Mouse (Mus musculus) kidney, embryonic 16.5 days (tissue): ENCODE measurements around the gene Zkscan17. TPM values are rescaled to one million over a fixed set of nuclear protein-coding genes. Genes with fewer than 3 reads are reported as not detected.

ENCODE experiments used
- ATAC-seq: fragments of 200-750 bp; cut with Nextera tagmentation; 2 replicates; pipeline ENCODE4 v1.8.0; 2017; ENCODE audit warnings: moderate TSS enrichment; ENCODE audit not compliant: low FRiP score, low TSS enrichment
- H3K27ac ChIP-seq: fragments of 300-500 bp; sonication (generic); 2 replicates; pipeline ENCODE4 v1.5.1; 2014; ENCODE audit warnings: low read length
- H3K27me3 ChIP-seq: fragments of 300-500 bp; sonication (generic); 2 replicates; pipeline ENCODE4 v1.6.1; 2014; ENCODE audit warnings: low read length, control low read depth, mixed read lengths; ENCODE audit not compliant: insufficient read depth
- H3K36me3 ChIP-seq: fragments of 300-500 bp; sonication (generic); 2 replicates; pipeline ENCODE4 v1.6.1; 2014; ENCODE audit warnings: low read length, control low read depth, mixed read lengths; ENCODE audit not compliant: insufficient read depth
- H3K4me1 ChIP-seq: fragments of 300-500 bp; sonication (generic); 2 replicates; pipeline ENCODE4 v1.6.1; 2014; ENCODE audit warnings: low read length, control low read depth, mixed read lengths; ENCODE audit not compliant: insufficient read depth
- H3K4me2 ChIP-seq: fragments of 300-500 bp; sonication (generic); replicated peaks from 2 replicates; pipeline ENCODE4 v1.6.1; 2014; ENCODE audit warnings: low read depth, low read length
- H3K4me3 ChIP-seq: fragments of 300-500 bp; sonication (generic); 2 replicates; pipeline ENCODE4 v1.5.1; 2014; ENCODE audit warnings: mild to moderate bottlenecking, low read length
- H3K9ac ChIP-seq: fragments of 300-500 bp; sonication (generic); replicated peaks from 2 replicates; pipeline ENCODE4 v1.6.1; 2014; ENCODE audit warnings: low read length
- H3K9me3 ChIP-seq: fragments of 300-500 bp; sonication (generic); 2 replicates; pipeline ENCODE4 v1.6.1; 2016; ENCODE audit warnings: low read length, control low read depth
- WGBS: fragments of 180-500 bp; shearing (Covaris S2); extraction: QIAGEN DNeasy Blood & Tissue Kit; methylation state at CpG from one replicate; pipeline ENCODE4 v1.1.7; 2014; 5-methylcytosine and 5-hydroxymethylcytosine counted together
- polyA plus RNA-seq: library from polyadenylated mRNA; unstranded; fragments of >200 nt; fragmentation: Nextera tagmentation; extraction: Ambion mirVana; gene quantifications from 2 replicates; pipeline ENCODE4 v1.2.1, GENCODE M21; 2015

Zkscan17 gene
- polyA plus RNA-seq, 1 experiment from 2014 or later = 29.1 TPM

GRCm38 (mm10) chr11:59449741-59450229 lies 76.8 kb downstream of the Zkscan17 start, which contains the start of gene Jmjd4:
Gene Jmjd4, plus strand, starts transcription at chr11:59450045.
- peak within 1 kb of the TSS; percentile 73 for H3K4me2 ChIP-seq
- WGBS = under 1% methylated on average over 40 of the region's 40 CpGs
- peak within 1 kb of the TSS; percentile 87 for H3K9ac ChIP-seq
- H3K36me3 ChIP-seq = peaks cover 23% of the 10 kb centered on the region
- H3K27ac ChIP-seq = peak within 1 kb of the TSS; percentile 87
- peak; percentile 97 for ATAC-seq
- no peaks in the 10 kb centered on the region for H3K27me3 ChIP-seq
- H3K4me1 ChIP-seq = peaks cover 17% of the 10 kb centered on the region
- no peaks in the 10 kb centered on the region for H3K9me3 ChIP-seq
- peak within 1 kb of the TSS; percentile 87 for H3K4me3 ChIP-seq

GRCm38 (mm10) chr11:59443102-59443501 lies 83.4 kb downstream of the Zkscan17 start:
- H3K27ac ChIP-seq = no peak overlapping the region
- H3K9ac ChIP-seq = no peak overlapping the region
- no peaks in the 10 kb centered on the region for H3K4me1 ChIP-seq
- peaks cover 3% of the 10 kb centered on the region; the same call in 1 of the 2 replicates for H3K36me3 ChIP-seq
- H3K27me3 ChIP-seq = no peaks in the 10 kb centered on the region
- H3K4me2 ChIP-seq = no peak overlapping the region
- no peaks in the 10 kb centered on the region for H3K9me3 ChIP-seq
- no peak overlapping the region for H3K4me3 ChIP-seq
- ATAC-seq = no peak

GRCm38 (mm10) chr11:59437954-59438353 lies 88.6 kb downstream of the Zkscan17 start:
- ATAC-seq = no peak
- Histone ChIP-seq H3K4me1 (no peaks in the 10 kb centered on the region), H3K4me2 (no peak overlapping the region), H3K4me3 (no peak overlapping the region), H3K9ac (no peak overlapping the region), H3K9me3 (peaks cover 10% of the 10 kb centered on the region), H3K27me3 (no peaks in the 10 kb centered on the region), H3K36me3 (peaks cover 27% of the 10 kb centered on the region), H3K27ac (no peak overlapping the region)
- WGBS = 91% methylated on average over 12 of the region's 12 CpGs

Other genes with a start within 250 kb of the Zkscan17 start
- not detected in 2 replicates for gene Wnt3a, start 236.0 kb downstream of the Zkscan17 start, polyA plus RNA-seq
- gene Wnt9a, start 219.8 kb downstream of the Zkscan17 start, polyA plus RNA-seq = 1.6 and 1.8 TPM in 2 replicates
- gene Prss38, start 151.1 kb downstream of the Zkscan17 start, polyA plus RNA-seq = not detected in 2 replicates
- 13.0 and 13.6 TPM in 2 replicates for gene Jmjd4, start 76.7 kb downstream of the Zkscan17 start, polyA plus RNA-seq
- gene Snap47, start 75.6 kb downstream of the Zkscan17 start, polyA plus RNA-seq = 119 and 124 TPM in 2 replicates
- gene Zfp867, start 54.3 kb downstream of the Zkscan17 start, polyA plus RNA-seq = 9.3 and 9.6 TPM in 2 replicates
- gene Nlrp3, start 14.8 kb upstream of the Zkscan17 start, polyA plus RNA-seq = 0.04 and 0.07 TPM in 2 replicates
- gene Olfr222, start 49.5 kb upstream of the Zkscan17 start, polyA plus RNA-seq = not detected in 2 replicates
- not detected in 2 replicates for gene Olfr223, start 66.5 kb upstream of the Zkscan17 start, polyA plus RNA-seq
- 42.7 and 43.8 TPM in 2 replicates for gene Mprip, start 134.6 kb upstream of the Zkscan17 start, polyA plus RNA-seq